Mouse (Mus musculus): ENCODE results near the gene Trim72. TPM values are rescaled to one million over a fixed set of nuclear protein-coding genes. Genes with fewer than 3 reads are reported as not detected.

Trim72 gene
- polyA plus RNA-seq, 1 experiment from 2014 or later = not detected

DNA sequence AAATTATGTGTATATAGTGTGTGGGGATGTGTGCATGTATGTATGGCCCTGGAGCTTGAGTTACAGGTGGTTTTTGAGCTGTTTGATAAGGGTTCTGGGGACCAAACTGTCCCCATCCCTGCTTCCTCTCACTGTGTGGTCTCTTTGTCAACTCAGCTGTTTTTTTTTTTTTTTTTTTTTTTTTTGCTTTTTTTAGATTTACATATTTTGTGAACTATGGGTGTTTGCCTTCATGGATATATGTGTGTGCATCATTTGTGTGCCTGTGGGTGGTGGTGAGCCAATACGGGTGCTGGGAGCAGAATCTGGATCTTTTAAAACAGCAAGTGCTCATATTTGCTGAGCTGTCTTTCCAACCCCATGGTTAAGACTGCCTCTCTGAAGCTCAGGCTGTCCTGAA, 14.8 kb upstream of the Trim72 start:
- no peak overlapping the region for H3K27ac ChIP-seq (ENCODE audit: low read depth, low read length)
- no peak for ATAC-seq (ENCODE audit: low FRiP score, low TSS enrichment)
- no peak overlapping the region for H3K4me2 ChIP-seq (replicated peaks; ENCODE audit: low read depth, low read length)
- peaks cover 74% of the 10 kb centered on the region for H3K36me3 ChIP-seq (ENCODE audit: control insufficient read depth, insufficient read depth, low read length)
- no peaks in the 10 kb centered on the region for H3K27me3 ChIP-seq (ENCODE audit: control insufficient read depth, insufficient read depth, low read length)
- no peaks in the 10 kb centered on the region for H3K9me3 ChIP-seq (ENCODE audit: control insufficient read depth, low read length)
- no peak overlapping the region for H3K9ac ChIP-seq (ENCODE audit: low read depth, low read length)
- peaks cover 16% of the 10 kb centered on the region; the same call in 1 of the 2 replicates for H3K4me1 ChIP-seq (ENCODE audit: control insufficient read depth, insufficient read depth, low read length)
- H3K4me3 ChIP-seq (ENCODE audit: low read length) = no peak overlapping the region
- 91% methylated on average over 1 of the region's 1 CpGs for WGBS

DNA sequence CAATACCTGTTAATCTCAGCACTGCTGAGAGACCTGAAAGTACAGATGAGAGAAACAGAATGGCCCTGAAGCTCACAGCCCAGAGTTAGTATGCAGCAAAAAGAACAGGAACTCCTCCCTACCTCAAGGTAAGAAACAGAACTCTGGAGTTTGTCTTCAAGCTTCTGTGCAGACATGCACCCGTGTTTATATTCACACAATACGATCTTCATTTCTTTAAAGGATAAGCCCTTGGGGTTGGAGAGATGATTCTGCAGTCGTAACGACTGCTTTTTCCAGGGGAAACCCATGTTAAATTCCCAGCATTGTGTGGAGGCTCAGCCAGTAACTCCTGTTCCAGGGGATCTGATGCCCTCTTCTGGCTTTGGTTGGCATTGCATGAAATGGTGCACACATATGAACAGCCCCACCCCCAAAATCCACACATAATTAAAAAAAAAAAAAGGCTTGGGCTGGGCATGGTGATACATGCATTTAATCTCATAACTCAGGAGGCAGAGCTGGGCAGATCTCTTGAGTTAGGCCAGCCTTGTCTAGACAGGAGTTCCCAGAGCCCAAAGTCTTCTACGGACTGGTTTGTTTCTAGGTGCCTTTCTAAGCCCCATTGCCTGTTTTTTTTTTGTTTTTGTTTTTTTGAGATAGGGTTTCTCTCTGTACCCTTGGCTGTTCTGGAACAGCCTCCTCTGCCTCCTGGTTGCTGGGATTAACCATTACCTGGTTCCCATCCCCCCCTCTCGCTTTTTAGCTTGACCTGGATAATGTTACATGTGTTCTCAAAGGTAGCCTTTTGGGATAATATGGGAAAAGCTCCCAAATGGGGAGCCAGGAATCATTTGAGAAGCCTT, 11.9 kb upstream of the Trim72 start:
- H3K27ac ChIP-seq (ENCODE audit: low read depth, low read length) = no peak overlapping the region

DNA sequence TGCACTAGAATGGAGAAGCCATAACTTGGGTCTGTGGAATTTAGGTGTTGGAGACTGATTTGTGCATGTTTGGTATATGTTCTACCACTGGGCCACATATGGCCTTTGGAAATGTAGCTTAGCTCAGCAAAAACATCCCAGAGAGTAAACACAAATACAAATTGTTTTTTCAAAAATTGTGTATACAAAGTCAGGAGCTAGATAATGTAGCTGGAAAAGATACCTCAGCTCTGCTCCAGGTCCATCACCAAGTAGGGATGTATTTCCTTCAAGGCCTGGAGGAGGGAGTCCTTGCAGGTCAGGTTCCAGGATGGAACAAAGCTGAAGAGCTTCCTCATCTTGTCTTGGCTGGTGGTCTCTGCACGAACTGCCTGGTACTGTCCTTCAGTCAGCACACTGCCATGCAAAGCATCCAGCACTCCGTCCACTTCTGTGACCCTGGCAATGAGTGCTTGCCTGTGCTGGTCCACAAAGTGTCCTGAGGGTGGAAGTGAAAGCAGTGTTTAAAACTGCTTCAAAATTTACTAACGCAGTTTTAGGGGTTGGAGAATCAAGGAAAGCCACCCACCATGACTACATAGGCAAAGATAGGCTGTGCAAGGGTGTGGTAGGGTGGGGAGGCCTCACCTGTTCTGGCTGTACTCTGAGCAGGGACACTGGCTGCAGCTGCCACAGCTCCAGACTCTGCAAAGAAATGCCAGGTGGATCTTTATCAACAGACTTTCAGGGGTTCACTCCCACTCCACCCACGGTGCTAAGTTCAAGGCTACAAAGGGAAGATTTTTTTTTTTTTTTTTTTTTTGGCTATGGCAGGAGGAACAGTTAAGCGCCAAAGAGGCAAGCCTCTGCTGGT, 11.0 kb upstream of the Trim72 start:
- Histone ChIP-seq H3K4me1 (ENCODE audit: control insufficient read depth, insufficient read depth, low read length) (peaks cover 16% of the 10 kb centered on the region; the same call in 1 of the 2 replicates), H3K9ac (ENCODE audit: low read depth, low read length) (no peak overlapping the region; the same call in 1 of the 2 replicates), H3K9me3 (ENCODE audit: control insufficient read depth, low read length) (no peaks in the 10 kb centered on the region), H3K4me2 (replicated peaks; ENCODE audit: low read depth, low read length) (peak overlapping the region; percentile 52), H3K36me3 (ENCODE audit: control insufficient read depth, insufficient read depth, low read length) (peaks cover 40% of the 10 kb centered on the region), H3K4me3 (ENCODE audit: low read length) (peak overlapping the region; percentile 32), H3K27me3 (ENCODE audit: control insufficient read depth, insufficient read depth, low read length) (no peaks in the 10 kb centered on the region), H3K27ac (ENCODE audit: low read depth, low read length) (no peak overlapping the region; the same call in 1 of the 2 replicates)
- 29% methylated on average over 5 of the region's 5 CpGs for WGBS
- peak; percentile 54; the same call in 1 of the 2 replicates for ATAC-seq (ENCODE audit: low FRiP score, low TSS enrichment)

More for the DNA sequence above, 11.9 kb upstream of the Trim72 start:
- Histone ChIP-seq H3K9me3 (ENCODE audit: control insufficient read depth, low read length) (no peaks in the 10 kb centered on the region), H3K36me3 (ENCODE audit: control insufficient read depth, insufficient read depth, low read length) (peaks cover 48% of the 10 kb centered on the region), H3K9ac (ENCODE audit: low read depth, low read length) (no peak overlapping the region), H3K4me2 (replicated peaks; ENCODE audit: low read depth, low read length) (no peak overlapping the region), H3K4me1 (ENCODE audit: control insufficient read depth, insufficient read depth, low read length) (peaks cover 16% of the 10 kb centered on the region; the same call in 1 of the 2 replicates), H3K4me3 (ENCODE audit: low read length) (no peak overlapping the region), H3K27me3 (ENCODE audit: control insufficient read depth, insufficient read depth, low read length) (no peaks in the 10 kb centered on the region)
- 53% methylated on average over 6 of the region's 6 CpGs for WGBS
- ATAC-seq (ENCODE audit: low FRiP score, low TSS enrichment) = 0 out of 2 replicates have a peak, but pooled peaks have one; percentile 16

DNA sequence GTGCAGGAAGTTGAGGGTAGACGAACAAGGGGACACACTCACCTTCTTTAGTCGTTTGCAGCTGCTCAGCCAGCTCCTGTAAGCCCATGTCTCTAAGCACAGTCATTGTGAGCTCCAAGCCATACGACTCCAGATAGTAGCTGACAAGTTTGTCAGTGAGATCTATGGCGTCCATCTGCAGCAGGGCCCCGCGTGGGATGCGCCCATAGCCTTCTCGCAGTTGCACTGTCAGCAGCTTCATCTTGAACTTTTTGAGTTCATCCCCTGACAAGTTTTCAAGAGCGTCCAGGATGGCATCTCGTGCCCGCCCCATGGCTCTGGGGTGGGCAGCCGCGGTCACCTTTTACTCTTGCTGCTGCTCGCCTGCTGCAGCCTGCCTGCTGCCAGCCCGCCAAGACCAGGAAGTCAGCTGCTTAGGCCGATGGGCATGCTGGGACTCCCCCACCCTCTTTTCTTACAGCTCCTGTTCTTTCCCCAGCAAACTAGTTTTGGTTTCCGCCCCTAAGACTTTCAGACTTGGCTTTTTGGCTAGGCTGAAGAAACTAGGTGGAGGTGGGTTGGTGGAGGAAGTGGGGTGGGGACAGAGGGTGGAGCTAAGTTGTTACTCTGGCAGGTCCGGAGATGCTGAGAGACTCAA, 10.3 kb upstream of the Trim72 start, which contains the start of gene Pycard:
Gene Pycard, minus strand, starts transcription at position 527 of the 637 bp plus-strand sequence.
- Histone ChIP-seq H3K9ac (ENCODE audit: low read depth, low read length) (peak within 1 kb of the TSS; percentile 54), H3K4me2 (replicated peaks; ENCODE audit: low read depth, low read length) (peak within 1 kb of the TSS; percentile 52), H3K4me3 (ENCODE audit: low read length) (peak within 1 kb of the TSS; percentile 32), H3K4me1 (ENCODE audit: control insufficient read depth, insufficient read depth, low read length) (peaks cover 16% of the 10 kb centered on the region; the same call in 1 of the 2 replicates), H3K27ac (ENCODE audit: low read depth, low read length) (peak within 1 kb of the TSS; percentile 49; the same call in 1 of the 2 replicates), H3K27me3 (ENCODE audit: control insufficient read depth, insufficient read depth, low read length) (no peaks in the 10 kb centered on the region), H3K9me3 (ENCODE audit: control insufficient read depth, low read length) (no peaks in the 10 kb centered on the region), H3K36me3 (ENCODE audit: control insufficient read depth, insufficient read depth, low read length) (peaks cover 32% of the 10 kb centered on the region)
- 6% methylated on average over 18 of the region's 18 CpGs for WGBS
- ATAC-seq (ENCODE audit: low FRiP score, low TSS enrichment) = peak; percentile 53

DNA sequence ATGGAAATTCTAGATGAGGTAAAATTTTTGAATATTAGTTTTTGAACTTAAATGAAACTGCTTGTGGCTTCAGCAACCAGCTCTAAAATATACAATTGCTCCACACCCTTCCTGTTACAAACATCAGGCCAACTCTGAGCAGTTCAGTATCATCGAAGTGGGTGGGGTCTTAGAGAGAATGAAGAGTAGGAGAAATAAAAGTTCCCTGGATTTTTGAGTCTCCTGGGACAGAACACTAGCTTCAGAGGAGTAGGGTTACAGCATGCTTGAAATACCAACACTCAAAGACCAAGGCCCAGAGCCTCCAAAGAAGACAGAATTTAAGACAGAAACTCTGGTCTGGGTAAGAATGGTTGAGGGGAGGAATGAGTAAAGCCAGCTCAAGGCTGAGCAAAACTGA, 4.3 kb upstream of the Trim72 start:
- no peaks in the 10 kb centered on the region for H3K9me3 ChIP-seq (ENCODE audit: control insufficient read depth, low read length)
- no peak overlapping the region for H3K4me2 ChIP-seq (replicated peaks; ENCODE audit: low read depth, low read length)
- H3K36me3 ChIP-seq (ENCODE audit: control insufficient read depth, insufficient read depth, low read length) = 0 out of 2 replicates have a peak, but pooled peaks cover 3% of the 10 kb centered on the region
- H3K9ac ChIP-seq (ENCODE audit: low read depth, low read length) = no peak overlapping the region
- WGBS = 66% methylated on average over 1 of the region's 1 CpGs
- no peak overlapping the region for H3K27ac ChIP-seq (ENCODE audit: low read depth, low read length)
- H3K27me3 ChIP-seq (ENCODE audit: control insufficient read depth, insufficient read depth, low read length) = no peaks in the 10 kb centered on the region
- H3K4me1 ChIP-seq (ENCODE audit: control insufficient read depth, insufficient read depth, low read length) = peaks cover 10% of the 10 kb centered on the region
- no peak for ATAC-seq (ENCODE audit: low FRiP score, low TSS enrichment)
- no peak overlapping the region for H3K4me3 ChIP-seq (ENCODE audit: low read length)

DNA sequence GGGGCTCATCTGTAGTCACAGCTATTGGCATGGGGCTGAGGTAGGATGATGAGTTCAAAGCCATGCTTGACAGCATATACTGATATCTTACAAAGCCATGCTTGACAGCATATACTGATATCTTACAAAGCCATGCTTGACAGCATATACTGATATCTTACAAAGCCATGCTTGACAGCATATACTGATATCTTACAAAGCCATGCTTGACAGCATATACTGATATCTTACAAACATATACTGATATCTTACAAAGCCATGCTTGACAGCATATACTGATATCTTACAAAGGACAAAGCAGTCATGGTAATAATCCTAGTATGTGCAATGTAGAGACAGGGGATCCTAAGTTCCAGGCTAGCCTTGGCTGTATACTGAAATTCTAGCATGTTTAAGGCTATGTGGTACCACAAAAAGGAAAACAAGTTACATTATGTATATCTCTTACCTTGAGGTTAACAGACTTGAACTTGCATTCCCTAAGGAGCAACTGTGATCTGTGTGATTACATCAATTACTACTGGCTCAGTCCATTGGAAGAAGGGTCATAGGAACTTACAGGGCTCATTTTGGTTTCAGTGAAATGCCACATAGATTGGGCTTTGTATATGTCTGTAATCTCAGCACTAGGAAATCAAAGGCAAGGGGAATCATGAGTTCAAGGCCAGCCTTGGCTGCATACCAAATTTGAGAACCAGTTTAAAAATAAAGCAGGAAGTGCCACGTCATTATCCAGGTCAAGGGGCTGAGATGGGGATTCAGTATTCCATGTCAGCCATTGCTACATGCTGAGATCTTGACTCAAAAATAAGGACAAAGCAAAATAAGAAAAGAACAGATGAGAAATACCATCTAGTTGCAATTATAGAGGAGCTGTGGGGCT, 3.4 kb upstream of the Trim72 start:
- ATAC-seq (ENCODE audit: low FRiP score, low TSS enrichment) = no peak
- Histone ChIP-seq H3K27ac (ENCODE audit: low read depth, low read length) (no peak overlapping the region), H3K4me2 (replicated peaks; ENCODE audit: low read depth, low read length) (no peak overlapping the region), H3K4me3 (ENCODE audit: low read length) (no peak overlapping the region), H3K9me3 (ENCODE audit: control insufficient read depth, low read length) (no peaks in the 10 kb centered on the region), H3K4me1 (ENCODE audit: control insufficient read depth, insufficient read depth, low read length) (peaks cover 17% of the 10 kb centered on the region), H3K27me3 (ENCODE audit: control insufficient read depth, insufficient read depth, low read length) (no peaks in the 10 kb centered on the region), H3K36me3 (ENCODE audit: control insufficient read depth, insufficient read depth, low read length) (no peaks in the 10 kb centered on the region), H3K9ac (ENCODE audit: low read depth, low read length) (no peak overlapping the region)
- WGBS = 65% methylated on average over 1 of the region's 1 CpGs

DNA sequence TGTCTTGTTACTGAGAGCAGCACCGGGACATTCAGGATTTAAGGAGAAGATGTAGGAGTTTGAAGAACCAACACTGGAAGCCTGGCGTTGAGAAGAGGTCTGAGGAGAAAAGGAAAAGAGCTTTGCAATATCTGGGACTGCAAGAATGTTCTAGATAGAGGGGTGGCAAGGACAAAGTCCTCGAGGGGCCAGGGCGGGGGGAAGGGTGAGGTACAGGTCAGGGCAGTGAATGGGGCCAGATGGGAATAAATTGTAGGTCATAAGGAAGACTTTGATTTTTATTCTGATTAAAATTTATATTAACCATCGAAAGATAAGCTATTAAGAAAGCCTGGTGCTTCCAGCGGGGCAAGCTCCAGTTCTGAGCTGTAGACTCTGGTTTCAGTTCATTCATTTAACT, 651 bp upstream of the Trim72 start:
- Histone ChIP-seq H3K9ac (ENCODE audit: low read depth, low read length) (no peak overlapping the region), H3K4me3 (ENCODE audit: low read length) (no peak overlapping the region), H3K9me3 (ENCODE audit: control insufficient read depth, low read length) (no peaks in the 10 kb centered on the region), H3K36me3 (ENCODE audit: control insufficient read depth, insufficient read depth, low read length) (no peaks in the 10 kb centered on the region), H3K27me3 (ENCODE audit: control insufficient read depth, insufficient read depth, low read length) (no peaks in the 10 kb centered on the region), H3K4me2 (replicated peaks; ENCODE audit: low read depth, low read length) (no peak overlapping the region), H3K27ac (ENCODE audit: low read depth, low read length) (no peak overlapping the region), H3K4me1 (ENCODE audit: control insufficient read depth, insufficient read depth, low read length) (peaks cover 24% of the 10 kb centered on the region)
- WGBS = 84% methylated on average over 6 of the region's 6 CpGs
- ATAC-seq (ENCODE audit: low FRiP score, low TSS enrichment) = no peak

DNA sequence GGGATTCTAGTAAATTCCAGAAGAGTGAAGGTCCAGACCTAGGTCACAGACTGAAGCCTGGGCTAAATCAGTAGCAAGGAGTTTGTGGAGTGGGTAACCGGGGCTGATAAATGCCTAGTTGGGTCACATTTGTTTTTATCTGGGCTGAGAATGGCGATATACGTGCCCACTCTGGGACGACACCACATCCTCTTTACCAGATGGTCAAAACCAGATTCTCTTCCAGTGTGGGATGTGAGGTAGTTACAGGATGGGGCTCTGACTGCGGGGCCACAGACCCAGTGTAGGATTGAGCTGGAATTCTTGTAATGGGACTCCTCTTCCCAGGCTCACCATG, 369 bp downstream of the Trim72 start:
- peaks cover 24% of the 10 kb centered on the region for H3K4me1 ChIP-seq (ENCODE audit: control insufficient read depth, insufficient read depth, low read length)
- 68% methylated on average over 5 of the region's 5 CpGs for WGBS
- H3K9ac ChIP-seq (ENCODE audit: low read depth, low read length) = no peak overlapping the region; the same call in 1 of the 2 replicates
- H3K9me3 ChIP-seq (ENCODE audit: control insufficient read depth, low read length) = no peaks in the 10 kb centered on the region
- peak overlapping the region; percentile 86 for H3K27ac ChIP-seq (ENCODE audit: low read depth, low read length)
- no peaks in the 10 kb centered on the region for H3K27me3 ChIP-seq (ENCODE audit: control insufficient read depth, insufficient read depth, low read length)
- no peak for ATAC-seq (ENCODE audit: low FRiP score, low TSS enrichment)
- H3K4me2 ChIP-seq (replicated peaks; ENCODE audit: low read depth, low read length) = peak overlapping the region; percentile 35
- H3K4me3 ChIP-seq (ENCODE audit: low read length) = 0 out of 2 replicates have a peak overlapping the region, but pooled peaks have one; percentile 16
- H3K36me3 ChIP-seq (ENCODE audit: control insufficient read depth, insufficient read depth, low read length) = no peaks in the 10 kb centered on the region

Data from kidney, embryonic 14.5 days (tissue).